Mouse (Mus musculus): ENCODE measurements around the gene Slc9a9.
A peak's percentile ranks its signal among the peaks of the same experiment; 100 is the strongest.

Gene Slc9a9

DNA sequence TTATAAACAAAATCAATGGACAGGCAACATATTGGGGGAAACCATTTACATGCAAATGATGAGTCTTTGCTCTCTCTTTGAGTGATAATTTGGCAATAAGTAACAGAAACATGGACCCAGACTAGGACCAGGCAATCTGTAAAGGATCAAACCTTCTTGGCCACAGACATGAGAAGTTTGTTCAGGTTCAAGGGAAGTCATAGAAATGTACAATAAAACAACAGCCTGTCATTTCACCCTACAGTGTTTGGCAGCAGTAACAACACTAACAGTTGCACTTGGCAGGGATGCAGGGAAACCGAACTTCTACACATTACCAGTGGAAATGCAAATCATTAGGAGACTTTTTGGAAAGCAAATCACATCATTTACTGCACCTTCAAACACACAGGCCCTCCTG is 164.1 kb downstream of the Slc9a9 start:
- no peak for DNase-seq (ENCODE audit: low read depth, low spot score)

DNA sequence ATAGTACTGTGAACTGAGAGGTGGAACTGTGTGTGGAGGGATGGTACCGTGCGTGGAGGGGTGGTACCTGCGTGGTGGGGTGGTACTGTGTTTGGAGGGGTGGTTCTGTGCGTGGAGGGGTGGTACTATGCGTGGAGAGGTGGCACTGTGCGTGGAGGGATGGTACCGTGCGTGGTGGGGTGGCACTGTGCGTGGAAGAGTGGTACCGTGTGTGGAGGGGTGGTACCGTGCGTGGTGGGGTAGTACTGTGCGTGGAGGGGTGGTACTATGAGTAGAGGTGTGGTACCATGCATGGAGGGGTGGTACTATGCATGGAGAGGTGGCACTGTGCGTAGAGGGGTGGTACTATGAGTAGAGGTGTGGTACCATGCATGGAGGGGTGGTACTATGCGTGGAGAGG is 167.7 kb downstream of the Slc9a9 start:
- no peak for DNase-seq (ENCODE audit: low read depth, low spot score)

GRCm38 (mm10) chr9:94838479-94839031 is 168.8 kb downstream of the Slc9a9 start:
- no peak for DNase-seq (ENCODE audit: low read depth, low spot score)

- no peak for DNase-seq (ENCODE audit: low read depth, low spot score)
These were observed 169.5 kb downstream of the Slc9a9 start for GRCm38 (mm10) chr9:94839204-94839603.

GRCm38 (mm10) chr9:94840398-94840797 is 170.7 kb downstream of the Slc9a9 start:
- no peak for DNase-seq (ENCODE audit: low read depth, low spot score)

- DNase-seq (ENCODE audit: low read depth, low spot score) = no peak
These were observed 171.3 kb downstream of the Slc9a9 start for GRCm38 (mm10) chr9:94840972-94841371.

DNA sequence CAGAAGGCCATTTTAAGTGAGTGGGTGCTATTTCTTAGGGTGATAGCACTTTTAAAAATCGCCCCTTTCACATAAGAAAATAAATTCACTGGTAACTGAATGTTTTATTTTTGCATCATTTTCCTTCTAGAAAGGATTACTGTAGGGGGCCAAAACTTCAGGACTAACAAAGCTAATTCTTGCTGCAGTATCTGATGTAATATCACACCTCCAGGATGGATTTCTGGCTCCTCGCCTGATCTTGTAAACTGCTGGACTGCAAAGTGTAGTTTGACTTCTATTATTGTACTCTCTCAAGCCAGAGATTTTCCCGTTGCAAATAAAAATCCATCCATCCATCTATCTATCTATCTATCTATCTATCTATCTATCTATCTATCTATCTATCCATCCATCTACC is 174.5 kb downstream of the Slc9a9 start:
- DNase-seq (ENCODE audit: low read depth, low spot score) = no peak

DNA sequence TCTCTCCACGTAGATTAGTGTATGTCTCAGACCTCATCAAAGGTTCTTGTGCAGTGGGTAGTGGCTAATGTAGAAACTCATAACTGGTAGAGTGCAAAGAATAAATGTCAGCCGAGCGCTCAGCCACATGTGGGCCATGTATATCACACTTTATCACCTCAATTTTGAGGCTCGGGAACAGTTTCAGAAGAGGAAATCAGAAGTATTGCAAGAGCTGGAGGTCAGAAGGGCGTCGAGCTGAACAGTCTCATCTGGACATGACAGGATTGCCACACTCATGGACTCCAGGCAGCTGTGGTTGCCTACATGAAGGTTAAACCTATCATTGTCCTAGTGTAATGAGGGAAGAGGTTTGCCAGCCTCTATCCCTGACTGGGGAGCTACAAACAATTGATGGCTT is 177.9 kb downstream of the Slc9a9 start:
- DNase-seq (ENCODE audit: low read depth, low spot score) = no peak

- no peak for DNase-seq (ENCODE audit: low read depth, low spot score)
These were observed 181.8 kb downstream of the Slc9a9 start for GRCm38 (mm10) chr9:94851550-94851949.

DNA sequence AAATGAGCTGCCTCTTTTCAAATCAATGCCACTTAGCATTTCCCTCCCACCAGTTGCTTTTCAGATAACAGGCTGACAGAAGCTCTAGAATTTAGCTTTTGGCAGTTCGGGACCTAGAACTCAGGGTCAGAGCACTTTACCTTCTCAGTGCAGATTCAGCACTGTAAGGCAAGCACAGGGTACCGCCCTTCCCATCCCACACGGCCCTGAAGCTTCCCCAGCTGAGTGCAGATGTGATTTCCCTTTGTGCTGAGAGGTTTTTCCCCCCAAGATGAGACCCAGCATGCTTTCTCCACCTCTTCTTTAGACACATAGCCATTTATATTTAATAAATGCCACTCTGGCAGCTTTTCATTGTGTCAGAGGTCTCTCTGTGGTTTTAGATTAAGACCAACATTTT is 186.4 kb downstream of the Slc9a9 start:
- no peak for DNase-seq (ENCODE audit: low read depth, low spot score)

DNA sequence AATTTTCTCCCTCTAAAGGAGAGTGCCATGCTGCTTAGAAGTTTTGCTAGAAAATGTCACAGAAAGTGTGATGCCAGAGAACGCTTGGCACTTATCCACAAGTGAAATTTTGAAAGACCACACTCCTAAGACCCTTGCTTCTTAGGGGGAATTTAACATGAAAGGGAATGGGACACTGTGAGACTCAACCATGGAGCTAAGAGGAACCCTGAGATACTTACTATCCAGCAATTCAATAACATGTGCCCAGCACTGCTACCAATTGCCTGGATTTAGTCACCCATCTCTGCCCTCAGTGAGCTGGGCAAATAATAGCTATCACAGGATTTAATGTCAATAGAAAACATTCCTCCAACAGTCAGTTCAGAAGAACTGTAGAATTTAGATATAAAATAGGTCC is 198.8 kb downstream of the Slc9a9 start:
- no peak for DNase-seq (ENCODE audit: low read depth, low spot score)

- no peak for DNase-seq (ENCODE audit: low read depth, low spot score)
These were observed 199.5 kb downstream of the Slc9a9 start for GRCm38 (mm10) chr9:94869023-94869799.

- DNase-seq (ENCODE audit: low read depth, low spot score) = no peak
These were observed 212.8 kb downstream of the Slc9a9 start for GRCm38 (mm10) chr9:94882517-94882916.

DNA sequence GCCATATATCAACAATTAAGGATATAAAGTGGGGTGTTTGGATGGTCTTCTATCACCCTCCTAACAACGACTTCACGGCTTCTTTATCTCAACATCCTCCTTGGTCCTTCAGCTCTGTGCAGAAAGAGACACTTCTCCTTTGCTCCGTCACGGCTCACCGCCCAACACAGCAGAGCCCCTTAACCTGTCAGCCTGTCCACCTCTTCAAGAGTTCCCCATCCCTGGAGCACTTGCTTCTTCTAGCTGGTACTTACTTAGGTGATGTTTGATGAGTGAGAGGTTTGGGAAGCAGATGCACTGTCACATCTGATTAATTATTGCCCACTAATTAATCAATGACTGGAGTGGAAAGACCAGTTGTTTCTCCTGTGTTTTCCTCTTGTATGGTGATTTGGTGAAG is 213.7 kb downstream of the Slc9a9 start:
- DNase-seq (ENCODE audit: low read depth, low spot score) = no peak

GRCm38 (mm10) chr9:94885151-94885550 is 215.4 kb downstream of the Slc9a9 start:
- no peak for DNase-seq (ENCODE audit: low read depth, low spot score)

- no peak for DNase-seq (ENCODE audit: low read depth, low spot score)
These were observed 219.9 kb downstream of the Slc9a9 start for GRCm38 (mm10) chr9:94889647-94890046.

DNA sequence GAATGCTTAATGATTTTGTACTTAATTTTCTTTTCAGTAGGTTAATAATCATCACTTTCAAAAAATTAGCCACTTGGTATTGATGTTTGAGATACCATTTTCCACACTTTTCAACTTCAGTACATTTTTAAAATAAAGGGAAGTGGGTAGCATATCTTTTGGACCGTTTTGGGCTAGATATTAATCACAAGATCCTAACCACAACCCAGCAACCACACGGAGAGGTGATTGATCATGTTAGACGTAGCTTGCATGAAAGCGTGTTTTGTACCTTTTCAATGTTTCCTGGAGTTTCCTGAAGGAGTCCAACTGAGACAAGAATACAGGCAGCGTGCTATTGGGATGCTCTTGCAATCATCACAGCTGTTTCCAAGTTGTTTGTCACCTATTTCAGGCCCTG is 226.2 kb downstream of the Slc9a9 start:
- no peak for DNase-seq (ENCODE audit: low read depth, low spot score)

DNA sequence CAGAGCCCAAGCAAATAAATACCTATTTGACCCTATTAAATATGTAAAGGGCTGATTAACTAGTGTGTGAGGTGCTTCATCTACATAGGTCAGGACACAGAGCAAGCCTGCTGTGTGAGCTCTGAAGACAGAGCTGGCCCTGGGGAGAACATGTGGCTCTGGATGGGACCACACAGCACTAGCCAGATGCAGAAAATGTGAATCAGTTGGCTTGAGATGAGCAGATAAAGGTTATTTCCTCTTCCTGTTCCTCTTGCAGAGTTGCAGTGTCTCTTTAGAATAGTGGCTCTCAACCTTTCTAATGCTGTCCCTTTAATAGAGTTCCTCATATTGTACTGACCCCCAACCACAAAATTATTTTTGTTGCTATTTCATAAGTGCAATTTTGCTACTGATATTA is 234.5 kb downstream of the Slc9a9 start:
- no peak for DNase-seq (ENCODE audit: low read depth, low spot score)

- DNase-seq (ENCODE audit: low read depth, low spot score) = no peak
These were observed 237.4 kb downstream of the Slc9a9 start for GRCm38 (mm10) chr9:94907020-94907610.

- no peak for DNase-seq (ENCODE audit: low read depth, low spot score)
These were observed 242.4 kb downstream of the Slc9a9 start for GRCm38 (mm10) chr9:94912071-94912470.

DNA sequence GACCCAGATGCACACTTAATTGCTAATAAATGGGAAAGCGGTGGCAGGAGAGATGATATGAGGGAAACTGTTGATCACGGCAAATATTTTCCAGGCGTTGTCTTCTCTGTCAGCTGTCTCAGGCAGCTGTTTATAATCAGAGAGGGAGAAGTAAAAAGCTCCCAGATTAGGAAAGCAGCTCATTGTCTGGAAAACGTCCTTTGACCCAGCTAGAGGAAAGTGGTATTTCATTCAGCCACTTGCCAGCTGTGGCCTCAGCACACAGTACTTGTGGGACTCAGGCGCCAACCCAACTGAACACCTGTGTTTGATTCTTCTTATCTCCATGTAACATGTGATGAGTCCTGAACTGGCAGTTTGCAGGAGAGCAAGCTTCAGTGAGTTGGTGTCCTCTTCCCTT is 252.4 kb downstream of the Slc9a9 start:
- DNase-seq (ENCODE audit: low read depth, low spot score) = peak; percentile 39

GRCm38 (mm10) chr9:94925845-94926244 is 256.1 kb downstream of the Slc9a9 start:
- no peak for DNase-seq (ENCODE audit: low read depth, low spot score)

DNA sequence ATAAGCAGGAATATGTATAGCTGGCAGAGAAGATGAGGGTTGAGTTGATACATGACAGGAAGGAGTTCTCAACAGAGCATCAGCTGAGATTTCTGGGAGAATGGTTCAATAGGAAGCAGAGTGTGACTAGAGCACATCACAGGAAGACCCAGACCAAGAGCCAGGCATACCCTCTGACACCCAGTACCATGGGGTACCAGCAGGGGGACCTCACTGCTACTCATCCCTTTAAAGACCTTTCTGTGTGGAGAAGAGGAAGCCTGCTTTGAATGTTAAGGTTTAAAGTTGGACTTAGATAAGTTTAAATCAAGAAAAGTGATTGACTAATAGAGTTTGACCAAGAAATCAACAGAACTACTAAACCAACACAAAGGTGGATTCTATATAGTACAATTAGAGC is 257.4 kb downstream of the Slc9a9 start:
- DNase-seq (ENCODE audit: low read depth, low spot score) = no peak

Measured in forelimb bud, embryonic 11.5 days (tissue).